Mouse (Mus musculus) forebrain, embryonic 11.5 days (tissue): Measurements from ENCODE around the gene Cdh13. TPM values are rescaled to one million over a fixed set of nuclear protein-coding genes. Genes with fewer than 3 reads are reported as not detected.

Source experiments
- ATAC-seq: fragments of 200-750 bp; cut with Nextera tagmentation; replicated peaks from 2 replicates; pipeline ENCODE4 v1.8.0; 2017; ENCODE audit warnings: moderate TSS enrichment; ENCODE audit not compliant: low FRiP score
- DNase-seq: peaks from one replicate; pipeline ENCODE4 v3.0.0-alpha.2; 2017; ENCODE audit warnings: low spot score
- H3K27ac ChIP-seq: fragments of 300-500 bp; sonication (generic); 2 replicates; pipeline ENCODE4 v1.5.1; 2014; ENCODE audit warnings: low read depth, low read length
- H3K27me3 ChIP-seq: fragments of 300-500 bp; sonication (generic); 2 replicates; pipeline ENCODE4 v1.6.1; 2014; ENCODE audit warnings: mild to moderate bottlenecking, low read length, mixed read lengths; ENCODE audit not compliant: control insufficient read depth, insufficient read depth
- H3K36me3 ChIP-seq: fragments of 300-500 bp; sonication (generic); 2 replicates; pipeline ENCODE4 v1.6.1; 2014; ENCODE audit warnings: mild to moderate bottlenecking, low read length, moderate library complexity, mixed read lengths; ENCODE audit not compliant: control insufficient read depth, insufficient read depth
- H3K4me1 ChIP-seq: fragments of 300-500 bp; sonication (generic); replicated peaks from 2 replicates; pipeline ENCODE4 v1.6.1; 2014; ENCODE audit warnings: low read length, mixed read lengths; ENCODE audit not compliant: control insufficient read depth, insufficient read depth
- H3K4me2 ChIP-seq: fragments of 300-500 bp; sonication (generic); 2 replicates; pipeline ENCODE4 v1.6.1; 2014; ENCODE audit warnings: low read depth, mild to moderate bottlenecking, low read length, moderate library complexity, mixed read lengths; ENCODE audit not compliant: severe bottlenecking
- H3K4me3 ChIP-seq: fragments of 300-500 bp; sonication (generic); 2 replicates; pipeline ENCODE4 v1.5.1; 2014; ENCODE audit warnings: low read depth, low read length
- H3K9ac ChIP-seq: fragments of 300-500 bp; sonication (generic); 2 replicates; pipeline ENCODE4 v1.6.1; 2014; ENCODE audit warnings: low read length
- H3K9me3 ChIP-seq: fragments of 300-500 bp; sonication (generic); 2 replicates; pipeline ENCODE4 v1.6.1; 2016; ENCODE audit warnings: low read length, mixed read lengths; ENCODE audit not compliant: control insufficient read depth
- WGBS: fragments of 180-500 bp; shearing (Covaris S2); extraction: QIAGEN DNeasy Blood & Tissue Kit; methylation state at CpG from one replicate; pipeline ENCODE4 v1.1.7; 2014; 5-methylcytosine and 5-hydroxymethylcytosine counted together
- polyA plus RNA-seq: library from polyadenylated mRNA; unstranded; fragments of >200 nt; fragmentation: Nextera tagmentation; extraction: Ambion mirVana; gene quantifications from 2 replicates; pipeline ENCODE4 v1.2.1, GENCODE M21; 2014

The Cdh13 gene
- polyA plus RNA-seq, 1 experiment from 2014 or later = 5.6 TPM

- ATAC-seq = no peak
- 92% methylated on average over 1 of the region's 1 CpGs for WGBS
- no peak for DNase-seq
These were observed 402.3 kb downstream of the Cdh13 start for GRCm38 (mm10) chr8:118685863-118686262.

DNA sequence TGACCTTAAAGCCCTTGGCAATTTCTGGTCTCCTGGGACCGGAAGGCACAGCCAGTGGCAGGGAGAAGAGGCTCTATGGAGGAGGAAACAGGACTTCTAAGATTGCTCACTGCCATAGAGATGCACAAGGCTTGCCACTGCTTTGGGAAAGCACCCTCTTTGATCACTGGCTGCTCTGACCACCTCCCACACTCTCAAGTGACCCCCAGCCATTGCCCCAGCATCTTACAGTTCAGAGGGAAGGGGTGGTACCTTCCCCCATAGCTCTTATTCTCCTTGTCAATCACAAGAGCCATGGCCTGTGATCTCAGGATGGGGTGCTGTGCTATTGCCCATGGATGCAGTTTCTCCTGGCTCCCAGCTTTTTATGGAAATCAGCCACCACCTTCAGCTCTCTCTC, 406.3 kb downstream of the Cdh13 start:
- Histone ChIP-seq H3K4me1 (no peaks in the 10 kb centered on the region), H3K4me2 (no peak overlapping the region), H3K36me3 (no peaks in the 10 kb centered on the region), H3K9ac (no peak overlapping the region), H3K27ac (no peak overlapping the region), H3K27me3 (no peaks in the 10 kb centered on the region), H3K9me3 (no peaks in the 10 kb centered on the region), H3K4me3 (no peak overlapping the region)
- ATAC-seq (no peak), DNase-seq (no peak)
- 90% methylated on average over 1 of the region's 1 CpGs for WGBS

More at GRCm38 (mm10) chr8:118685863-118686262, 402.3 kb downstream of the Cdh13 start:
- no peak overlapping the region for H3K27ac ChIP-seq
- H3K4me1 ChIP-seq = no peaks in the 10 kb centered on the region
- H3K4me2 ChIP-seq = no peak overlapping the region
- H3K9me3 ChIP-seq = no peaks in the 10 kb centered on the region
- no peak overlapping the region for H3K4me3 ChIP-seq
- no peaks in the 10 kb centered on the region for H3K27me3 ChIP-seq
- no peak overlapping the region for H3K9ac ChIP-seq
- H3K36me3 ChIP-seq = no peaks in the 10 kb centered on the region

GRCm38 (mm10) chr8:118701312-118701880, 417.9 kb downstream of the Cdh13 start:
- no peaks in the 10 kb centered on the region for H3K36me3 ChIP-seq
- ATAC-seq = no peak
- H3K4me3 ChIP-seq = no peak overlapping the region
- no peak overlapping the region for H3K27ac ChIP-seq
- H3K27me3 ChIP-seq = no peaks in the 10 kb centered on the region
- no peak overlapping the region for H3K4me2 ChIP-seq
- no peaks in the 10 kb centered on the region for H3K9me3 ChIP-seq
- no peak for DNase-seq
- WGBS = 94% methylated on average over 22 of the region's 22 CpGs
- H3K9ac ChIP-seq = no peak overlapping the region
- no peaks in the 10 kb centered on the region for H3K4me1 ChIP-seq

GRCm38 (mm10) chr8:118709366-118709765, 425.8 kb downstream of the Cdh13 start:
- Histone ChIP-seq H3K4me2 (no peak overlapping the region), H3K36me3 (no peaks in the 10 kb centered on the region), H3K4me3 (no peak overlapping the region), H3K27ac (no peak overlapping the region), H3K27me3 (no peaks in the 10 kb centered on the region), H3K4me1 (no peaks in the 10 kb centered on the region), H3K9me3 (no peaks in the 10 kb centered on the region; the same call in 1 of the 2 replicates), H3K9ac (no peak overlapping the region)
- ATAC-seq (no peak), DNase-seq (no peak)
- 86% methylated on average over 3 of the region's 3 CpGs for WGBS

DNA sequence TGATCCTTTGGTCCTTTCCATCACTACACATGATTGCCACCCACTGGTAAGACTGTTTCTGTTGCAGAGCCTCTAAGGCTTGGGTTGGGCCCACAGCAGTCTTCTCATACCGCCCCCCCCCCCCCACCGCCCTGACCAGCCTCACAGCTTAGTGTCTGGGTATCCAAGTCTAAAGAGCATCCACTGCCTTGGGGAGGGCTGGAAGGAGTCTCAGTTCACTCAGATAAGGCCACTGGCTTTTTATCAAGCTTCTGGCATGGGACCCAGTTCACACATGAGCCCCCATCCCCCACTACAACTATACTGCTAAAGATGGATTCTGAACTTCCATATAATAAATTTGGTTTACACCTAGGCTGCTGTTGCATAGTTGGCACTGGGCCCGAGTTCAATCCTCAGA, 428.1 kb downstream of the Cdh13 start:
- Histone ChIP-seq H3K4me3 (no peak overlapping the region), H3K9me3 (no peaks in the 10 kb centered on the region; the same call in 1 of the 2 replicates), H3K4me1 (no peaks in the 10 kb centered on the region), H3K36me3 (no peaks in the 10 kb centered on the region), H3K27ac (no peak overlapping the region), H3K9ac (no peak overlapping the region), H3K4me2 (no peak overlapping the region), H3K27me3 (no peaks in the 10 kb centered on the region)
- WGBS = 92% methylated on average over 3 of the region's 3 CpGs
- no peak for DNase-seq
- no peak for ATAC-seq

DNA sequence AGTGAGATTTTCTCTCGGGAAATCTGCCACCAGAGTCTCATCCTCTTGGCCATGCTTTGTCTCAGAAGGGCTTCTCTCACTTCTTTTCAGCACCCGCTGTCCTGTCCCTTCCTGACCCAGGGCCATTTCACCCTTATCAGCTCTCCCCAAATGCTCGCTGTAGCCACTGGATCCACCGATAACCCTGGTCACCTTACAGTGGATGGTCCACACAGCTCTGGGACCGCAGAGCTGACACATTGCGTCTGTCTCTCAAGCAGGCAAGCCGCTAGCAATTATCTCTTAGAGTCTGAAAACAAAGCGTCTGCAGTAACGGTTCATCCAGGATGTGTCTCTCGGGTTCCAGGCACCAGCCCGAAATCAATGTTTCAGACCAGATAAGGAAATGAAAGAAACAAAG, 429.6 kb downstream of the Cdh13 start:
- no peak overlapping the region for H3K27ac ChIP-seq
- H3K27me3 ChIP-seq = no peaks in the 10 kb centered on the region
- no peaks in the 10 kb centered on the region for H3K4me1 ChIP-seq
- H3K4me3 ChIP-seq = no peak overlapping the region
- no peak overlapping the region for H3K9ac ChIP-seq
- ATAC-seq (no peak), DNase-seq (no peak)
- H3K4me2 ChIP-seq = no peak overlapping the region
- no peaks in the 10 kb centered on the region; the same call in 1 of the 2 replicates for H3K9me3 ChIP-seq
- H3K36me3 ChIP-seq = no peaks in the 10 kb centered on the region
- WGBS = 82% methylated on average over 11 of the region's 11 CpGs

GRCm38 (mm10) chr8:118713596-118713995, 430.1 kb downstream of the Cdh13 start:
- no peak for ATAC-seq
- 96% methylated on average over 3 of the region's 3 CpGs for WGBS

GRCm38 (mm10) chr8:118722896-118723295, 439.4 kb downstream of the Cdh13 start:
- no peak overlapping the region for H3K9ac ChIP-seq
- ATAC-seq (no peak), DNase-seq (no peak)
- H3K4me2 ChIP-seq = no peak overlapping the region
- H3K4me1 ChIP-seq = no peaks in the 10 kb centered on the region
- H3K4me3 ChIP-seq = no peak overlapping the region
- no peaks in the 10 kb centered on the region for H3K36me3 ChIP-seq
- H3K9me3 ChIP-seq = no peaks in the 10 kb centered on the region; the same call in 1 of the 2 replicates
- WGBS = 82% methylated on average over 3 of the region's 3 CpGs
- no peak overlapping the region for H3K27ac ChIP-seq
- H3K27me3 ChIP-seq = no peaks in the 10 kb centered on the region

More at GRCm38 (mm10) chr8:118713596-118713995, 430.1 kb downstream of the Cdh13 start:
- DNase-seq = no peak
- Histone ChIP-seq H3K27me3 (no peaks in the 10 kb centered on the region), H3K4me3 (no peak overlapping the region), H3K36me3 (no peaks in the 10 kb centered on the region), H3K9ac (no peak overlapping the region), H3K27ac (no peak overlapping the region), H3K4me1 (no peaks in the 10 kb centered on the region), H3K9me3 (no peaks in the 10 kb centered on the region; the same call in 1 of the 2 replicates), H3K4me2 (no peak overlapping the region)

DNA sequence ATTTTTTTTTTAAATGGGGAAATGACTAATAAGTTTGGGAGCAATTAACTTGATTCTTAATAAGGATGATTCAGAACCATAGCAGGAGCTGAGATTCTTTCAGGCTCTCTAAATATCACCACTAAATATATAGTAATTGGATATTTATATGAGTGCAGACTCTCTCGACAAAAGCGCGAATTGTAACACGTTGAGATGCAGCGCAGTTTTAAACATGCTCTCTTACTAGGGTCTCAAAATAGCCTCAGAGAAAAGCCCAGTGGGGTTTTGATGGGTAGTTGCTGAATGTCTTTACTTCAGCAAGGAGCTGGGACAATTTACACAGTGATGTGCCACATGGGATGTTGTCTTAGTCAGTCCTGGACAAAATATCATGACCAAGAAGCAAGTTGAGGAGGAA, 442.1 kb downstream of the Cdh13 start:
- DNase-seq (no peak), ATAC-seq (no peak)
- no peaks in the 10 kb centered on the region for H3K36me3 ChIP-seq
- no peaks in the 10 kb centered on the region for H3K4me1 ChIP-seq
- no peak overlapping the region for H3K4me3 ChIP-seq
- H3K27me3 ChIP-seq = no peaks in the 10 kb centered on the region
- no peak overlapping the region for H3K9ac ChIP-seq
- H3K4me2 ChIP-seq = no peak overlapping the region
- H3K27ac ChIP-seq = no peak overlapping the region
- H3K9me3 ChIP-seq = no peaks in the 10 kb centered on the region; the same call in 1 of the 2 replicates
- 93% methylated on average over 5 of the region's 5 CpGs for WGBS
